Mouse (Mus musculus): Measurements from ENCODE around the gene Pias4.

DNA sequence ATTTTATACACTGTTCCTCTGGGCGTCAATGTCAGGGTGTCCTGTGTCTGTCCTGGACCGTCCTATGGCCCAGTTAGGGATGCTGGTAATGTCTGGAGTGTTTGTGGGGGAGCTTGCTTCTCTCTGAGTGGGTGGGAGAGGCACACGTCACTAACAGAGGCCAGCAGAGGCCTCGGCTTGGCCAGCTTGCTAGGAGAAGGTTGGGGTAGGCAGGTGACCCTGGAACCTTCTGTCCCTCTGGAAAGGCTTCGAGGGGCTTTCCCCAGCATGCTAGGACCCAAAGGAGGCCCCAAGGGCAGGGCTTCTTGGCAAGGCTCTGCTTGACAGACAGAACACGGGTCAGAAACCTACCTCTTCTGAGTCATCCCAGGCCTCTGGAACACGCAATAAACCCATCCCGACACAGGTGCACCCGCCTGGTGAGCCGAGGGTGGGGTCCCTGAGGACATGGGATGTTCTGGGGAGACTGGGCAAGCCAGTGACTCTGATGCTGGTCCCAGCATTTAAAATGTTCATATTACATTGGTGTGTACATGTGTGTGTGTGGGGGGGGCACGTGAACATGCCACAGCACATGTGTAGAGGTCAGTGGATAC lies 28.8 kb upstream of the Pias4 start:
- TF ChIP-seq GATA1 (IDR thresholded peaks at IDR 0.05; ENCODE audit: low read length): no peak
- TF ChIP-seq TAL1 (IDR thresholded peaks at IDR 0.05; ENCODE audit: low read length): no peak
